Mouse (Mus musculus): ENCODE measurements around the gene Prr7.

Prr7 gene

GRCm38 (mm10) chr13:55506697-55507096, 42.6 kb downstream of the Prr7 start:
- in situ Hi-C loops (cut with MseI, MboI): no loop called here

GRCm38 (mm10) chr13:55507877-55508276, 43.8 kb downstream of the Prr7 start:
- in situ Hi-C loops (cut with MseI, MboI): no loop called here

- in situ Hi-C loops (cut with MseI, MboI): no loop called here
These were observed 44.5 kb downstream of the Prr7 start for GRCm38 (mm10) chr13:55508531-55508930.

- in situ Hi-C loops (cut with MseI, MboI): no loop called here
These were observed 46.2 kb downstream of the Prr7 start for GRCm38 (mm10) chr13:55510332-55510667.

GRCm38 (mm10) chr13:55510668-55511491, 46.8 kb downstream of the Prr7 start:
- in situ Hi-C loops (cut with MseI, MboI): no loop called here

GRCm38 (mm10) chr13:55511492-55511861, 47.4 kb downstream of the Prr7 start:
- in situ Hi-C loops (cut with MseI, MboI): no loop called here

GRCm38 (mm10) chr13:55512379-55513031, 48.4 kb downstream of the Prr7 start:
- in situ Hi-C loops (cut with MseI, MboI): no loop called here

- in situ Hi-C loops (cut with MseI, MboI): no loop called here
These were observed 49.2 kb downstream of the Prr7 start, which contains the start of gene Pdlim7 for GRCm38 (mm10) chr13:55513111-55513748. TSS of gene Pdlim7 (minus strand) at chr13:55513676.

- in situ Hi-C loops (cut with MseI, MboI): no loop called here
These were observed 49.8 kb downstream of the Prr7 start for GRCm38 (mm10) chr13:55513828-55514227.

GRCm38 (mm10) chr13:55516955-55517354, 52.9 kb downstream of the Prr7 start:
- in situ Hi-C loops (cut with MseI, MboI): loop anchor here in 1 of 2 experiments (5.0 kb wide), 1 partner anchor 40 kb away; no protein-coding TSS in a partner anchor

- in situ Hi-C loops (cut with MseI, MboI): loop anchor here (5.0 kb wide), 1 partner anchor 42 kb away; no protein-coding TSS in a partner anchor
These were observed 55.5 kb downstream of the Prr7 start for GRCm38 (mm10) chr13:55519606-55520005.

GRCm38 (mm10) chr13:55522730-55523129, 58.7 kb downstream of the Prr7 start:
- in situ Hi-C loops (cut with MseI, MboI): loop anchor here in 1 of 2 experiments (5.0 kb wide), 1 partner anchor 45 kb away; no protein-coding TSS in a partner anchor

All from mouse trophoblast stem cell (cell line).